Mouse (Mus musculus) C2C12 (cell line): ENCODE measurements around the gene Itga8. TPM values are rescaled to one million over a fixed set of nuclear protein-coding genes. Genes with fewer than 3 reads are reported as not detected.

ENCODE experiments used
- H3K27me3 ChIP-seq: one replicate; pipeline ENCODE4 v1.6.1; 2011; ENCODE audit not compliant: control insufficient read depth, insufficient read depth, insufficient read length
- H3K36me3 ChIP-seq: one replicate; pipeline ENCODE4 v1.6.1; 2011; ENCODE audit not compliant: control insufficient read depth, insufficient read depth
- H3K4me3 ChIP-seq: one replicate; pipeline ENCODE4 v1.5.1; 2011; ENCODE audit warnings: mild to moderate bottlenecking, control low read depth; ENCODE audit not compliant: poor library complexity, insufficient read depth, severe bottlenecking
- H3K79me2 ChIP-seq: one replicate; pipeline ENCODE4 v1.6.1; 2011; ENCODE audit not compliant: control insufficient read depth, insufficient read depth
- H3K79me3 ChIP-seq: one replicate; pipeline ENCODE4 v1.6.1; 2011; ENCODE audit warnings: low read depth, control low read depth
- H3ac ChIP-seq: one replicate; pipeline ENCODE3; 2011; ENCODE audit warnings: low read depth; ENCODE audit not compliant: control insufficient read depth, insufficient read length
- CEBPB ChIP-seq: IDR thresholded peaks from one replicate; pipeline ENCODE4 v1.6.1; 2011; ENCODE audit warnings: low read depth, mild to moderate bottlenecking, control low read depth, moderate library complexity
- CTCF ChIP-seq: IDR thresholded peaks from one replicate; pipeline ENCODE4 v1.5.1; 2011; ENCODE audit not compliant: control insufficient read depth, insufficient read depth, insufficient read length
- FOSL1 ChIP-seq: IDR thresholded peaks from one replicate; pipeline ENCODE4 v1.8.0; 2011; ENCODE audit warnings: mild to moderate bottlenecking, low read length; ENCODE audit not compliant: poor library complexity, insufficient read depth, severe bottlenecking
- MAX ChIP-seq: IDR thresholded peaks from one replicate; pipeline ENCODE4 v1.6.1; 2011; ENCODE audit warnings: mild to moderate bottlenecking, control low read depth
- MYOD1 ChIP-seq: IDR thresholded peaks from one replicate; pipeline ENCODE4 v1.6.1; 2011; ENCODE audit warnings: low read depth; ENCODE audit not compliant: control insufficient read depth, insufficient read length
- MYOG ChIP-seq: IDR thresholded peaks from one replicate; pipeline ENCODE4 v1.6.1; 2011; ENCODE audit not compliant: control insufficient read depth, insufficient read length; ENCODE audit errors: extremely low read depth
- USF1 ChIP-seq: IDR thresholded peaks from one replicate; pipeline ENCODE4 v1.6.1; 2011; ENCODE audit warnings: low read depth, mild to moderate bottlenecking, control low read depth, moderate library complexity
- polyA plus RNA-seq: library from polyadenylated mRNA; unstranded; fragments of >200 nt; fragmentation: generic; extraction: Trizol; gene quantifications from one replicate; pipeline ENCODE4 v1.2.1, GENCODE M21; 2012; ENCODE audit warnings: missing spikeins

The Itga8 gene
- polyA plus RNA-seq, 1 experiment = not detected

DNA sequence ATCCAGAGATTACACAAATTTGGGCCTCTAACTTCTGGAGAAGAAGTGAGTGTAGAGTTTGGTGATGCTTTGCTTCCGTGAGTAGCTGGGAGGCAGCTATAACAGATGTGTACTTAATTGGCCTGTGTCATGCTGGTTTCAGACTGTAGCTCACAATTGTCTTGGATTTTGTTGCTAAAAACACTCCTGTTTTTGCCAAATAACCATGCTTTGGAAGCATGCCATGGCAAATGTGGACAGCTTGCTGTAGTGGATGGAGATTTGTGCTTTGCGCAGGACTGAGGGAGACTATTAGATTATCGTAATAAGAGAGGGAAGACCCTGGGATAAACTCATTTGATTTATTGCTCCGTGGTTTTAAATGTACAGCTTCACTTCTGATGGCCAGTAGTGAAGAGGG, 16.3 kb upstream of the Itga8 start:
- H3K79me3 ChIP-seq = no peaks in the 10 kb centered on the region
- H3ac ChIP-seq = no peak overlapping the region
- H3K27me3 ChIP-seq = no peaks in the 10 kb centered on the region
- H3K4me3 ChIP-seq = no peak overlapping the region
- H3K79me2 ChIP-seq = no peaks in the 10 kb centered on the region
- no peaks in the 10 kb centered on the region for H3K36me3 ChIP-seq
- TF ChIP-seq MYOG = no peak
- TF ChIP-seq FOSL1 = no peak
- TF ChIP-seq CEBPB = no peak
- no peak for TF ChIP-seq MYOD1
- TF ChIP-seq USF1 = no peak
- TF ChIP-seq CTCF = no peak
- no peak for TF ChIP-seq MAX

DNA sequence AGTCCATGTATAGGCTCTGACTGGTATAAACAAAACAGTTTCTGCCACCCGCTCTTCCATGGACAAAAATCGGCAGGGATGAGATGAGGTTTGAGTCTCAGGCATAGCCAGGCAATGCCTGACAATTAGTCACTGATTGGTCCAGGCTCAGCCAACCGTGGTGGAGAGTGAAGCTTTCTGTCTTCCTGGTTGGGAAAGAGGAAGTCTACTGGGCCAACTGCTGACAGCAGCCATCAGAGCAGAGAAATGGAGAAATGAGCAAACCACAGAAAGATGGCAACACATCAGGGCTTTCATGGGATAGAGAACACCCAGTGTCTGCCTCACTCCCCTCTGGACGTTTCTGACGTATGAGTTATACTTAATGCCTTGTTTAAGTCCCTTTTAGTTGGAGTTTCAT, 15.6 kb upstream of the Itga8 start:
- TF ChIP-seq MYOD1 (no peak), MYOG (no peak), MAX (no peak), FOSL1 (no peak), CEBPB (no peak), USF1 (no peak), CTCF (no peak)
- no peaks in the 10 kb centered on the region for H3K27me3 ChIP-seq
- H3ac ChIP-seq = no peak overlapping the region
- no peaks in the 10 kb centered on the region for H3K36me3 ChIP-seq
- H3K79me2 ChIP-seq = no peaks in the 10 kb centered on the region
- no peaks in the 10 kb centered on the region for H3K79me3 ChIP-seq
- H3K4me3 ChIP-seq = no peak overlapping the region

DNA sequence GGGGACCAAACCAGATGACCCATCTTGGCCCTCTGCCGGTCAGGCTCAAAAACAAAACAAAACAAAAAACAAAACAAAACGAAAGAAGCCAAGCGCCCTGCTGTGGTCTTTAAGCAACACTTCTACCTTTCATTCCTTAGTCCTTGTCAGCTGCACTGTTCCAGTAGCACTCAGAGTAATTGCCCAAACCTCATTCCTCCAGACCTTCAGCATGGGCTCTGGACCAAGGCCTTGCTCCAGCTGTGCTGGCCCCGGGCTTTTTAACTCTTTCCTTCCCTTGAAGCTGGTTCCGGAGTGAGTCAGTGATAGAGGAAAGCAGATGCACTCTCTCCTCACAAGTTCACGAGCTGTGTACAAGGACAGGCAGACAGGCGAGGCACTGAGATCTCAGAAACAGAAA, 14.6 kb upstream of the Itga8 start:
- Histone ChIP-seq H3K79me2 (no peaks in the 10 kb centered on the region), H3K27me3 (no peaks in the 10 kb centered on the region), H3K4me3 (no peak overlapping the region), H3ac (no peak overlapping the region), H3K79me3 (no peaks in the 10 kb centered on the region), H3K36me3 (no peaks in the 10 kb centered on the region)
- no peak for TF ChIP-seq FOSL1
- TF ChIP-seq MYOG = no peak
- TF ChIP-seq MYOD1 = no peak
- TF ChIP-seq MAX = no peak
- TF ChIP-seq CTCF = no peak
- no peak for TF ChIP-seq CEBPB
- no peak for TF ChIP-seq USF1

DNA sequence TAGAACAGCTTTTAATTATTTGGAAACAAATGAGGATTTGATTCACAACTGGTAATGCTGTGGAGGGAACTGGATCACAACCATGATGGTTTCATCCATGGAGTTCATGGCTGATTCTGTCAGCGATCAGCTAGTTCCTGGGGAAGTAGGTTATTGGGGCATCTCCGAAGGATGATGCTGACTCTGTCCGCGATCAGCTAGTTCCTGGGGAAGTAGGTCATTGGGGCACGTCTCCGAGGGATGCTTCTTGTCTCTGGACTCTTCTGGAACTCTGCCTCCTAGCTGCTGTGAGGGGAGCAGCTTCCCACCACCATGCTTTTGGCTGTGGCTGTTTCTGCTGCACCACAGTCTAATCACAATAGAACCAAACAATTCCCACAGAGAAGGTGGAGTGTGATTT, 12.3 kb upstream of the Itga8 start:
- no peaks in the 10 kb centered on the region for H3K79me2 ChIP-seq
- H3K4me3 ChIP-seq = no peak overlapping the region
- no peak overlapping the region for H3ac ChIP-seq
- no peaks in the 10 kb centered on the region for H3K79me3 ChIP-seq
- H3K27me3 ChIP-seq = no peaks in the 10 kb centered on the region
- TF ChIP-seq USF1 = no peak
- no peak for TF ChIP-seq MAX
- no peak for TF ChIP-seq CTCF
- TF ChIP-seq MYOD1 = no peak
- no peak for TF ChIP-seq CEBPB
- no peak for TF ChIP-seq FOSL1
- TF ChIP-seq MYOG = no peak
- no peaks in the 10 kb centered on the region for H3K36me3 ChIP-seq

DNA sequence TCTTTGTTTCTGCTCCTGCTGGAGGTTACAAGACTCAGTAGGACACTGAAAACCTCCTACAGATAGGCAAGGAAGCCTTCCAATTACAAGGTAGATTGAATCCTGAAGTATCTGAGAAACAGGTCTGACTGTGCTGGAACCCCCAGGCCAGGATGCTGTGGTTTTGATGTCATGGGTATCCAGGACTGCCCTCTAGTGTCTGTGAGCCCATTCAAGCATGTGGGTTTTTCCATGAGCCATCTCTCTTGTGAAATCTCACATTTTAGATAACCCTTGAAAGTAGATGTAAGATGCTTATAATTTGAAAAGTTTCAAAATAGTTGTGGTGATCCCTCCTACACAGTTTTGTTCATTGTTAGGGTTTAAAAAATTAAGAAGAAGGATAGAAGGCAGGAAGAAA, 6.7 kb upstream of the Itga8 start:
- Histone ChIP-seq H3K4me3 (no peak overlapping the region), H3ac (no peak overlapping the region), H3K36me3 (no peaks in the 10 kb centered on the region), H3K27me3 (no peaks in the 10 kb centered on the region), H3K79me3 (no peaks in the 10 kb centered on the region), H3K79me2 (no peaks in the 10 kb centered on the region)
- TF ChIP-seq MAX (no peak), MYOG (no peak), CTCF (no peak), FOSL1 (no peak), MYOD1 (no peak), CEBPB (no peak), USF1 (no peak)

DNA sequence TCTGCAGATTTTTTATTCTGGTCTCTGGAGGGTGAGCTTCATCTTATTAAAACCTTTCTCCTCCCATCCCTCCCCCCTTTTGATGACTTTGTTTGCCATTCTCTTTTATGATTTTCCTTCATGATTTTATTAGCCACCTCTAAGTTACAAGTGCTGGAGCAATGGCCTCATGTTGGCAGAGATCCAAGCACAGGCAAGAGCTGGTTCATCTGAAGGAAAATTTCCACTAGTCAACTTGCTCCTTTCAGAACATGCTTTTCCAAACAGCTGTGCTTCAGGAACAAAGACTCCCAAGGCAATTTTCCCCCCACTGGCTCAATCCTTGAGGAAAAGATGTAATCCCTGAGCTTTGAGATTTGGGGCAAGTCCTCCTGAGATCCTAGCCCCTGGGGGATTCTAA, 5.6 kb upstream of the Itga8 start:
- H3ac ChIP-seq = no peak overlapping the region
- no peak overlapping the region for H3K4me3 ChIP-seq
- no peaks in the 10 kb centered on the region for H3K79me2 ChIP-seq
- no peaks in the 10 kb centered on the region for H3K79me3 ChIP-seq
- TF ChIP-seq USF1 (no peak), CTCF (no peak), MYOD1 (no peak), FOSL1 (no peak), MAX (no peak), CEBPB (no peak), MYOG (no peak)
- H3K36me3 ChIP-seq = no peaks in the 10 kb centered on the region
- H3K27me3 ChIP-seq = no peaks in the 10 kb centered on the region
